Mouse (Mus musculus): ENCODE measurements at regions not wholly inside any gene's neighbourhood (a gene's known extent, or its start where the extent isn't known, plus 50 kb on each side); places are given as distances from the start of the nearest gene placed in this dataset.

DNA sequence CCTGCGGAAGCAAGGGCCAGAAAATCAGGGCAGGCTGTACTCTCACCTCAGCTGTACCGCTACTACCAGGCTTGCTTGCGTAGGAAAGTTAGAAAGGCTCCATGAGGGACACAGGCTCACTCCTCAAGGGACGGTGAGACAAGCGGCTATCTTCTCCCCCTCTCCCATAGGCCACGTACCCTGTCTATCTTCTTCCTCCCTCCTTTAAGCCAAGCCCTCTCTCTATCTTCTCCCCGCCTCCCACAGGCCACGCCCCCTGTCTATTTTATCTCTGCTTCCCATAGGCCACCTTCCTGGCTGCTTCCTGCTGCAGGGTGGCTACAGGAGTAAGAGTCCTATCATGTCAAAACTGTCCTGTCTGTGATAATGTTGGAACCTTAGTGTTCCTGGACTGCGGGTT, 409.1 kb upstream of the Kcnab2 start:
- no peak for TF ChIP-seq CTCF (conservative IDR thresholded peaks at IDR 0.05; ENCODE audit: low read length)
- TF ChIP-seq POU5F1 (IDR thresholded peaks at IDR 0.05; ENCODE audit: borderline replicate concordance, low read length) = no peak
